Mouse (Mus musculus) liver, adult 2 months (tissue): ENCODE data around the gene A430078G23Rik.

ENCODE experiments used
- CTCF ChIP-seq: fragments of 200-500 bp; IDR thresholded peaks from 2 replicates; pipeline ENCODE4 v1.5.1; 2011; ENCODE audit warnings: low read depth, low read length, control low read depth
- POLR2A ChIP-seq: fragments of 200-500 bp; IDR thresholded peaks from 2 replicates; pipeline ENCODE4 v1.6.1; 2011; ENCODE audit warnings: low read length, control low read depth; ENCODE audit not compliant: insufficient read depth; ENCODE audit errors: extremely low read depth

DNA sequence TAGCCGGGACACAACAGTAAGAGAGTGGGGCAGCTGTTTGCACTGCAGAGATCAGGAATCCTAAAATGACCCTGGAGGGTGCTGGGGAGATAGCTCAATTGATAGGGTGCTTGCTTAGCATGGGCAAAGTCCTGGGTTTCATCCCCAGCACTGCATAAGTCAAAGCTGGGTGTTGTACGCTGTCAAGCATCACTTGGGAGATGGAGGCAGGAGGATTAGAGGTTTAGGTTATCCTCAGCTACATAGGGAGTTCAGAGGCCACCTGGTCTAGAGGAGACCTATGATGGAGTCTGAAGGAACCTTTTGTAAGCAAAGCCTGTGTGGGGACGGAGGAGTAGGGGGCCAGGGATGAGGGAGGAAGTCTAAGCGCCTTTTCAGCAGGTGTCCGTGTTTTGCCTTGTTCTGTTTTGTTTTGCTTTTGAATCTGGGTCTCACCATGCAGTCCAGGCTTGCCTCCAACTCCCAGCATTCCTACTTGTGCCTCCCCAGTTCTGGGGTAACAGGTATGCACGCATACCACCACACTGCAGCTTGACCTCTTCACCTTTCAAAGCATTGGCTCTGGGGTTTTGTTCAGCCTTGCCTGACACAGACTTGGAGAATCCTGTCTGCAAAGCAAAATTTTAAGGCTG is 712 bp downstream of the A430078G23Rik start:
- TF ChIP-seq CTCF, result no peak
- TF ChIP-seq POLR2A, result no peak
